Mouse (Mus musculus) liver, adult 2 months (tissue): ENCODE results near the gene Zfp599. TPM values are rescaled to one million over a fixed set of nuclear protein-coding genes. Genes with fewer than 3 reads are reported as not detected.

Experiments
- DNase-seq: peaks from one replicate; pipeline ENCODE4 v3.0.0-alpha.2; 2011; ENCODE audit warnings: low read depth, low spot score; ENCODE audit errors: extremely low read depth
- H3K27ac ChIP-seq: fragments of 200-500 bp; replicated peaks from 2 replicates; pipeline ENCODE4 v1.5.1; 2012; ENCODE audit warnings: low read depth, mild to moderate bottlenecking, control low read depth, inconsistent platforms, low read length; ENCODE audit not compliant: insufficient read depth
- H3K27me3 ChIP-seq: fragments of 200-500 bp; 2 replicates; pipeline ENCODE4 v1.6.1; 2012; ENCODE audit warnings: mild to moderate bottlenecking, moderate library complexity, low read length, inconsistent platforms; ENCODE audit not compliant: control insufficient read depth, insufficient read depth
- H3K36me3 ChIP-seq: fragments of 200-500 bp; 2 replicates; pipeline ENCODE4 v1.6.1; 2012; ENCODE audit warnings: low read length, inconsistent platforms; ENCODE audit not compliant: control insufficient read depth, insufficient read depth
- H3K4me1 ChIP-seq: fragments of 200-500 bp; 2 replicates; pipeline ENCODE4 v1.6.1; 2011; ENCODE audit warnings: low read length; ENCODE audit not compliant: control insufficient read depth, insufficient read depth
- H3K4me3 ChIP-seq: fragments of 200-500 bp; 2 replicates; pipeline ENCODE4 v1.5.1; 2011; ENCODE audit warnings: low read depth, mild to moderate bottlenecking, control low read depth, low read length, moderate library complexity; ENCODE audit not compliant: insufficient read depth
- H3K79me2 ChIP-seq: fragments of 200-500 bp; 2 replicates; pipeline ENCODE4 v1.6.1; 2012; ENCODE audit warnings: inconsistent platforms, mild to moderate bottlenecking, low read length, moderate library complexity; ENCODE audit not compliant: control insufficient read depth, insufficient read depth
- H3K9ac ChIP-seq: fragments of 200-500 bp; 2 replicates; pipeline ENCODE4 v1.6.1; 2012; ENCODE audit warnings: low read depth, mild to moderate bottlenecking, control low read depth, inconsistent platforms, low read length
- CTCF ChIP-seq: fragments of 200-500 bp; IDR thresholded peaks from 2 replicates; pipeline ENCODE4 v1.5.1; 2011; ENCODE audit warnings: low read depth, low read length, control low read depth
- POLR2A ChIP-seq: fragments of 200-500 bp; IDR thresholded peaks from 2 replicates; pipeline ENCODE4 v1.6.1; 2011; ENCODE audit warnings: low read length, control low read depth; ENCODE audit not compliant: insufficient read depth; ENCODE audit errors: extremely low read depth
- WGBS: fragments of 180-500 bp; shearing (Covaris S2); methylation state at CpG from one replicate; pipeline ENCODE4 v1.1.7; 2018; 5-methylcytosine and 5-hydroxymethylcytosine counted together
- polyA plus RNA-seq: library from polyadenylated mRNA; depleted of rRNA; stranded (reverse); fragments of >200 nt; gene quantifications from 2 replicates; pipeline ENCODE4 v1.2.3, GENCODE M21; 2012
- total RNA-seq: library from RNA; depleted of rRNA; stranded (reverse); fragments of >200 nt; gene quantifications from 2 replicates; pipeline ENCODE4 v1.2.3, GENCODE M21; 2014

The Zfp599 gene
- total and polyA plus RNA-seq, 2 experiments = 0.09 TPM; not detected in 1

GRCm38 (mm10) chr9:22268886-22269285 is 9.2 kb upstream of the Zfp599 start:
- Histone ChIP-seq H3K27ac (no peak overlapping the region), H3K9ac (no peak overlapping the region), H3K4me3 (no peak overlapping the region), H3K27me3 (no peaks in the 10 kb centered on the region), H3K79me2 (no peaks in the 10 kb centered on the region), H3K36me3 (no peaks in the 10 kb centered on the region), H3K4me1 (no peaks in the 10 kb centered on the region)
- WGBS = 100% methylated on average over 1 of the region's 1 CpGs
- TF ChIP-seq CTCF (no peak), POLR2A (no peak)
- DNase-seq = no peak

- H3K79me2 ChIP-seq = no peaks in the 10 kb centered on the region
- H3K36me3 ChIP-seq = no peaks in the 10 kb centered on the region
- no peak for DNase-seq
- H3K27me3 ChIP-seq = no peaks in the 10 kb centered on the region
- TF ChIP-seq CTCF = no peak
- TF ChIP-seq POLR2A = no peak
- no peak overlapping the region for H3K27ac ChIP-seq
- no peak overlapping the region for H3K9ac ChIP-seq
- 94% methylated on average over 10 of the region's 10 CpGs for WGBS
- H3K4me1 ChIP-seq = no peaks in the 10 kb centered on the region
- H3K4me3 ChIP-seq = no peak overlapping the region
Observed at GRCm38 (mm10) chr9:22262611-22263010, 2.9 kb upstream of the Zfp599 start.

- TF ChIP-seq CTCF (no peak), POLR2A (no peak)
- H3K4me3 ChIP-seq = no peak overlapping the region
- H3K36me3 ChIP-seq = no peaks in the 10 kb centered on the region
- no peaks in the 10 kb centered on the region for H3K27me3 ChIP-seq
- H3K27ac ChIP-seq = no peak overlapping the region
- 90% methylated on average over 1 of the region's 1 CpGs for WGBS
- H3K9ac ChIP-seq = no peak overlapping the region
- no peak for DNase-seq
- H3K79me2 ChIP-seq = no peaks in the 10 kb centered on the region
- H3K4me1 ChIP-seq = no peaks in the 10 kb centered on the region
Observed at GRCm38 (mm10) chr9:22261594-22261993, 1.9 kb upstream of the Zfp599 start.

GRCm38 (mm10) chr9:22260092-22260422 is 362 bp upstream of the Zfp599 start:
- DNase-seq = no peak
- no peaks in the 10 kb centered on the region for H3K79me2 ChIP-seq
- H3K36me3 ChIP-seq = no peaks in the 10 kb centered on the region
- 33% methylated on average over 3 of the region's 3 CpGs for WGBS
- H3K27ac ChIP-seq = no peak overlapping the region
- no peaks in the 10 kb centered on the region for H3K4me1 ChIP-seq
- no peak overlapping the region for H3K4me3 ChIP-seq
- H3K27me3 ChIP-seq = no peaks in the 10 kb centered on the region
- H3K9ac ChIP-seq = no peak overlapping the region
- TF ChIP-seq POLR2A (no peak), CTCF (no peak)

GRCm38 (mm10) chr9:22258784-22259183 is 911 bp downstream of the Zfp599 start:
- no peaks in the 10 kb centered on the region for H3K27me3 ChIP-seq
- no peak for DNase-seq
- no peak overlapping the region for H3K9ac ChIP-seq
- no peak overlapping the region; the same call in 1 of the 2 replicates for H3K4me3 ChIP-seq
- no peaks in the 10 kb centered on the region for H3K4me1 ChIP-seq
- no peak overlapping the region for H3K27ac ChIP-seq
- TF ChIP-seq POLR2A (no peak), CTCF (no peak)
- no peaks in the 10 kb centered on the region for H3K79me2 ChIP-seq
- no peaks in the 10 kb centered on the region; the same call in 1 of the 2 replicates for H3K36me3 ChIP-seq
- 87% methylated on average over 8 of the region's 8 CpGs for WGBS

GRCm38 (mm10) chr9:22256579-22256978 is 3.1 kb downstream of the Zfp599 start:
- no peaks in the 10 kb centered on the region; the same call in 1 of the 2 replicates for H3K36me3 ChIP-seq
- TF ChIP-seq CTCF (no peak), POLR2A (no peak)
- WGBS = 88% methylated on average over 4 of the region's 4 CpGs
- no peaks in the 10 kb centered on the region for H3K79me2 ChIP-seq
- H3K4me1 ChIP-seq = no peaks in the 10 kb centered on the region
- no peak overlapping the region for H3K27ac ChIP-seq
- no peaks in the 10 kb centered on the region for H3K27me3 ChIP-seq
- H3K9ac ChIP-seq = no peak overlapping the region
- no peak overlapping the region for H3K4me3 ChIP-seq
- DNase-seq = no peak
